Comparison of ENCODE assay signal across 9 mouse cellular contexts in genomic region chr10:41450780-41451522, GRCm38 (mm10). TPM values are rescaled to one million over a fixed set of nuclear protein-coding genes. Genes with fewer than 3 reads are reported as not detected.
DNase-seq lines count a peak whose midpoint lies in the region; ATAC-seq and TF ChIP-seq lines count a peak whose summit lies in the region.
"Had no signal": no experiment of that assay in that cellular context is flagged by ENCODE, and none has a peak within 500 bp of the region (broad histone marks: within the 10 kb centered on the region; RNA-seq: fewer than 3 reads in every experiment).

No protein-coding gene starts in this region.

- ATAC-seq in forebrain, postnatal 0 days = no peak
- ATAC-seq in megakaryocyte-erythroid progenitor cell, adult 5-6 weeks (replicated peaks; ENCODE audit: low FRiP score, low TSS enrichment, poor library complexity, severe bottlenecking) = 0 out of 2 replicates have a peak, but pooled peaks have one; percentile 11

- TF ChIP-seq EP300 in MEL (IDR thresholded peaks at IDR 0.05; ENCODE audit: low read depth in 1 of 2, low read length in 2 of 2) = no peak

- WGBS in kidney, adult 2 months = 46% methylated on average over 18 of the region's 18 CpGs
- 53% methylated on average over 18 of the region's 18 CpGs for WGBS in forebrain, postnatal 0 days

- H3K9ac ChIP-seq in MEL (ENCODE audit: control insufficient read depth, low read depth, low read length, poor library complexity, severe bottlenecking) = peak overlapping the region; percentile 80
- H3K9ac ChIP-seq in forebrain, postnatal 0 days = peak overlapping the region; percentile 80

- no peak for TF ChIP-seq RAD21 in MEL (IDR thresholded peaks at IDR 0.05; ENCODE audit: low read depth, low read length)

- H3K4me1 ChIP-seq in kidney, adult 2 months (ENCODE audit: control insufficient read depth, insufficient read depth, low read length) = peaks cover 10% of the 10 kb centered on the region
- peaks cover 4 to 21% of the 10 kb centered on the region in 2 experiments for H3K4me1 ChIP-seq in MEL (ENCODE audit: control insufficient read depth in 1 of 2, insufficient read depth in 2 of 2, low read length in 2 of 2)
- H3K4me1 ChIP-seq in forebrain, postnatal 0 days (ENCODE audit: insufficient read depth) = peaks cover 13% of the 10 kb centered on the region; the same call in 1 of the 2 replicates

- peaks cover 2% of the 10 kb centered on the region; the same call in 1 of the 2 replicates for H3K36me3 ChIP-seq in kidney, adult 2 months (ENCODE audit: control insufficient read depth, insufficient read depth, low read length)
- H3K36me3 ChIP-seq in MEL (ENCODE audit: control insufficient read depth in 1 of 2, insufficient read depth in 2 of 2, low read length in 2 of 2) = peaks cover 0 to 12% of the 10 kb centered on the region in 2 experiments; a peak in 2 of 4 replicates
- peaks cover 21% of the 10 kb centered on the region for H3K36me3 ChIP-seq in forebrain, postnatal 0 days (ENCODE audit: insufficient read depth)

- H3K9me3 ChIP-seq in MEL (replicated peaks; ENCODE audit: insufficient read depth, low read length) = no peaks in the 10 kb centered on the region
- H3K9me3 ChIP-seq in forebrain, postnatal 0 days (ENCODE audit: low read length) = no peaks in the 10 kb centered on the region

- TF ChIP-seq CTCF in kidney, adult 2 months (conservative IDR thresholded peaks at IDR 0.05; ENCODE audit: insufficient read depth, insufficient read length, low read depth, low read length) = no peak
- TF ChIP-seq CTCF in MEL (IDR thresholded peaks at IDR 0.05 in 2 of 3, conservative IDR thresholded peaks at IDR 0.05 in 1 of 3; ENCODE audit: control insufficient read depth in 1 of 3, insufficient read depth in 1 of 3, low read depth in 2 of 3, low read length in 3 of 3, poor library complexity in 1 of 3, severe bottlenecking in 1 of 3) = no peak
- no peak for TF ChIP-seq CTCF in forebrain, postnatal 0 days (IDR thresholded peaks at IDR 0.05; ENCODE audit: low read depth)

- H3K4me2 ChIP-seq in forebrain, postnatal 0 days (ENCODE audit: low read depth) = peak overlapping the region; percentile 52

- H3K4me3 ChIP-seq in kidney, adult 2 months (ENCODE audit: insufficient read depth, low read depth, low read length) = peak overlapping the region; percentile 91
- H3K4me3 ChIP-seq in MEL (ENCODE audit: control insufficient read depth in 1 of 2, insufficient read depth in 1 of 2, low read depth in 2 of 2, low read length in 2 of 2) = peak overlapping the region; percentile 77 to 97
- peak overlapping the region; percentile 86 for H3K4me3 ChIP-seq in forebrain, postnatal 0 days (ENCODE audit: low read depth, low read length)

- H3K27ac ChIP-seq in kidney, adult 2 months (ENCODE audit: insufficient read depth, low read depth, low read length) = peak overlapping the region; percentile 52
- H3K27ac ChIP-seq in MEL (ENCODE audit: control insufficient read depth, low read depth, low read length) = peak overlapping the region; percentile 49
- peak overlapping the region; percentile 62 for H3K27ac ChIP-seq in forebrain, postnatal 0 days (ENCODE audit: low read depth, low read length)

- no peak for TF ChIP-seq POLR2A in kidney, adult 2 months (IDR thresholded peaks at IDR 0.05; ENCODE audit: low read depth, low read length)
- no peak for TF ChIP-seq POLR2A in MEL (IDR thresholded peaks at IDR 0.05; ENCODE audit: control insufficient read depth in 1 of 2, insufficient read depth in 1 of 2, low read depth in 1 of 2, low read length in 2 of 2, poor library complexity in 1 of 2)

- DNase-seq in kidney, adult 2 months = no peak
- DNase-seq in kidney, adult 18-20 months = no peak
- no peak for DNase-seq in MEL (ENCODE audit: low read depth, low spot score)
- DNase-seq in forebrain, postnatal 0 days = no peak
- no peak for DNase-seq in adrenal gland, adult 18-20 months (ENCODE audit: low spot score in 2 of 2)
- DNase-seq in ovary, postnatal 10 days (ENCODE audit: low spot score) = no peak
- DNase-seq in kidney, postnatal 36 days = no peak

- H3K79me2 ChIP-seq in MEL (ENCODE audit: control insufficient read depth, insufficient read depth, low read length, poor library complexity) = peaks cover 17% of the 10 kb centered on the region

- no peaks in the 10 kb centered on the region for H3K27me3 ChIP-seq in kidney, adult 2 months (replicated peaks; ENCODE audit: control insufficient read depth, insufficient read depth, low read length)
- H3K27me3 ChIP-seq in MEL (ENCODE audit: control insufficient read depth in 1 of 2, insufficient read depth in 2 of 2, low read length in 2 of 2) = no peaks in the 10 kb centered on the region
- H3K27me3 ChIP-seq in forebrain, postnatal 0 days (ENCODE audit: insufficient read depth, low read length) = no peaks in the 10 kb centered on the region

TF ChIP-seq in MEL, 35 proteins besides CTCF, POLR2A, EP300 and RAD21:
- TF ChIP-seq ZNF384 (IDR thresholded peaks at IDR 0.05; ENCODE audit: low read depth, low read length) (peak; percentile 90), MYC (IDR thresholded peaks at IDR 0.05; ENCODE audit: low read depth, low read length) (no peak), KAT2A (conservative IDR thresholded peaks at IDR 0.05; ENCODE audit: low read depth, low read length) (no peak)

RNA-seq across cellular contexts. Expression of gene Zbtb24, which starts 0.8 kb away (rescaled TPM):
- polyA plus RNA-seq in kidney, adult 2 months (2012; rRNA removed) = 14.9 and 17.9 TPM in 2 replicates
- 7.6 and 8.4 TPM in 2 replicates for total RNA-seq in MEL (2012; rRNA removed)
- 10 to 100 TPM in 1 of 2 experiments, not detected in 1; 11.0 TPM for polyA plus RNA-seq in MEL (2012; ENCODE audit: insufficient read depth in 1 of 2, insufficient read length in 2 of 2, low read depth in 1 of 2, low replicate concordance in 2 of 2, missing spikeins in 1 of 2)
- 20.7 and 29.9 TPM in 2 replicates for total RNA-seq in forebrain, postnatal 0 days (2014; rRNA removed)
- 13.2 and 15.5 TPM in 2 replicates for polyA plus RNA-seq in forebrain, postnatal 0 days (2015; fragmentation: Nextera tagmentation; extraction: Ambion mirVana)
- 8.9 and 9.9 TPM in 2 replicates for total RNA-seq in megakaryocyte-erythroid progenitor cell, adult 5-6 weeks (2014; fragmentation: Nextera tagmentation)
- total RNA-seq in megakaryocyte-erythroid progenitor cell, adult 5-6 weeks (2017) = 11.8 and 21.9 TPM in 2 replicates
- total RNA-seq in adrenal gland, adult 18-20 months (2021) = 10 to 100 TPM; 17.0 to 20.3 TPM

RNA-seq across cellular contexts. Expression of gene Mical1, which starts 25.2 kb away (rescaled TPM):
- polyA plus RNA-seq in kidney, adult 2 months (2012; rRNA removed) = 9.1 and 10.2 TPM in 2 replicates
- 1.3 and 4.3 TPM in 2 replicates for total RNA-seq in MEL (2012; rRNA removed)
- polyA plus RNA-seq in MEL (2012; ENCODE audit: insufficient read depth in 1 of 2, insufficient read length in 2 of 2, low read depth in 1 of 2, low replicate concordance in 2 of 2, missing spikeins in 1 of 2) = 10 to 100 TPM in 1 of 2 experiments, not detected in 1; 15.7 TPM
- total RNA-seq in forebrain, postnatal 0 days (2014; rRNA removed) = 37.2 and 40.0 TPM in 2 replicates
- polyA plus RNA-seq in forebrain, postnatal 0 days (2015; fragmentation: Nextera tagmentation; extraction: Ambion mirVana) = 29.8 and 32.1 TPM in 2 replicates
- 2.6 and 19.8 TPM in 2 replicates for total RNA-seq in megakaryocyte-erythroid progenitor cell, adult 5-6 weeks (2014; fragmentation: Nextera tagmentation)
- 1.9 and 14.4 TPM in 2 replicates for total RNA-seq in megakaryocyte-erythroid progenitor cell, adult 5-6 weeks (2017)
- 10 to 100 TPM in 1 of 2 experiments, 1 to 10 TPM in 1; 8.8 to 15.2 TPM for total RNA-seq in adrenal gland, adult 18-20 months (2021)

RNA-seq across cellular contexts. Expression of gene Smpd2, which starts 39.2 kb away (rescaled TPM):
- polyA plus RNA-seq in kidney, adult 2 months (2012; rRNA removed) = 124 and 129 TPM in 2 replicates
- total RNA-seq in MEL (2012; rRNA removed) = 0.04 and 0.07 TPM in 2 replicates
- polyA plus RNA-seq in MEL (2012; ENCODE audit: insufficient read depth in 1 of 2, insufficient read length in 2 of 2, low read depth in 1 of 2, low replicate concordance in 2 of 2, missing spikeins in 1 of 2) = under 1 TPM in 1 of 2 experiments, not detected in 1; 0.42 TPM
- total RNA-seq in forebrain, postnatal 0 days (2014; rRNA removed) = 27.7 and 42.9 TPM in 2 replicates
- polyA plus RNA-seq in forebrain, postnatal 0 days (2015; fragmentation: Nextera tagmentation; extraction: Ambion mirVana) = 37.1 and 43.9 TPM in 2 replicates
- 1.6 and 2.1 TPM in 2 replicates for total RNA-seq in megakaryocyte-erythroid progenitor cell, adult 5-6 weeks (2014; fragmentation: Nextera tagmentation)
- 3.1 and 3.2 TPM in 2 replicates for total RNA-seq in megakaryocyte-erythroid progenitor cell, adult 5-6 weeks (2017)
- 10 to 100 TPM; 17.4 to 22.2 TPM for total RNA-seq in adrenal gland, adult 18-20 months (2021)

RNA-seq across cellular contexts. Expression of gene Ppil6, which starts 39.3 kb away (rescaled TPM):
- polyA plus RNA-seq in kidney, adult 2 months (2012; rRNA removed) = 2.5 and 3.2 TPM in 2 replicates
- not detected in 2 replicates for total RNA-seq in MEL (2012; rRNA removed)
- not detected for polyA plus RNA-seq in MEL (2012; ENCODE audit: insufficient read depth in 1 of 2, insufficient read length in 2 of 2, low read depth in 1 of 2, low replicate concordance in 2 of 2, missing spikeins in 1 of 2)
- total RNA-seq in forebrain, postnatal 0 days (2014; rRNA removed) = 0.81 and 1.9 TPM in 2 replicates
- polyA plus RNA-seq in forebrain, postnatal 0 days (2015; fragmentation: Nextera tagmentation; extraction: Ambion mirVana) = 4.7 and 8.7 TPM in 2 replicates
- 0.84 TPM in 1 of 2 replicates, not detected in the other for total RNA-seq in megakaryocyte-erythroid progenitor cell, adult 5-6 weeks (2014; fragmentation: Nextera tagmentation)
- not detected in 2 replicates for total RNA-seq in megakaryocyte-erythroid progenitor cell, adult 5-6 weeks (2017)
- total RNA-seq in adrenal gland, adult 18-20 months (2021) = under 1 TPM; 0.43 to 0.64 TPM
- total RNA-seq: neutrophil, adult 5-6 weeks had no signal
